Mouse (Mus musculus) G1E (cell line): ENCODE measurements around the gene Prom1. TPM values are rescaled to one million over a fixed set of nuclear protein-coding genes. Genes with fewer than 3 reads are reported as not detected.

Experiments
- ATAC-seq: 2 replicates; pipeline ENCODE4 v1.8.0; 2016; ENCODE audit warnings: mild to moderate bottlenecking; ENCODE audit not compliant: insufficient number of reproducible peaks, poor library complexity, low FRiP score, severe bottlenecking; ENCODE audit errors: extremely low read depth
- DNase-seq: peaks from one replicate; pipeline ENCODE4 v3.0.0; 2012; ENCODE audit warnings: low spot score
- H3K27me3 ChIP-seq: 2 replicates; pipeline ENCODE4 v1.6.1; 2012; ENCODE audit warnings: mild to moderate bottlenecking, low read length, inconsistent platforms; ENCODE audit not compliant: insufficient read depth
- H3K36me3 ChIP-seq: replicated peaks from 2 replicates; pipeline ENCODE3; 2012; ENCODE audit warnings: mild to moderate bottlenecking, inconsistent platforms
- H3K4me1 ChIP-seq: 2 replicates; pipeline ENCODE4 v1.6.1; 2012; ENCODE audit warnings: low read depth, low read length, inconsistent platforms, mixed read lengths; ENCODE audit not compliant: insufficient read depth
- H3K4me3 ChIP-seq: 2 replicates; pipeline ENCODE4 v1.5.1; 2012; ENCODE audit warnings: low read depth, mild to moderate bottlenecking, inconsistent platforms, low read length, moderate library complexity, mixed read lengths
- H3K9me3 ChIP-seq: replicated peaks from 2 replicates; pipeline ENCODE4 v1.6.1; 2012; ENCODE audit warnings: inconsistent platforms
- CTCF ChIP-seq: IDR thresholded peaks from 2 replicates; pipeline ENCODE4 v1.5.1; 2012; ENCODE audit warnings: low read depth, low read length, inconsistent platforms, mixed read lengths
- GATA1 ChIP-seq: IDR thresholded peaks from 2 replicates; pipeline ENCODE4 v1.6.1; 2012; ENCODE audit warnings: borderline replicate concordance, low read length, inconsistent platforms, mixed read lengths
- GATA2 ChIP-seq: IDR thresholded peaks from 2 replicates; pipeline ENCODE4 v1.6.1; 2012; ENCODE audit warnings: low read depth, low read length, inconsistent platforms, borderline replicate concordance
- POLR2AphosphoS5 ChIP-seq: IDR thresholded peaks from 2 replicates; pipeline ENCODE4 v1.6.1; 2012; ENCODE audit warnings: low read depth, low read length, inconsistent platforms; ENCODE audit not compliant: insufficient replicate concordance
- TAL1 ChIP-seq: conservative IDR thresholded peaks from 2 replicates; pipeline ENCODE4 v1.6.1; 2012; ENCODE audit warnings: low read depth, low read length, inconsistent platforms, mixed read lengths
- polyA plus RNA-seq: library from polyadenylated mRNA; stranded (reverse); fragments of >175 nt; gene quantifications from 2 replicates; pipeline ENCODE4 v1.2.3, GENCODE M21; 2012
- total RNA-seq, 2 experiments: library from RNA; stranded (forward) in 1 of 2; stranded (reverse) in 1 of 2; fragments of 200-1000 nt in 1 of 2; fragments of >200 nt in 1 of 2; fragmentation: Nextera tagmentation in 1 of 2; gene quantifications; 2 replicates each; pipeline ENCODE4 v1.2.3; 2014 to 2017

Gene Prom1
- total and polyA plus RNA-seq, 3 experiments, result 0.33 TPM; not detected in 2

GRCm38 (mm10) chr5:44103121-44103520 lies 1.3 kb upstream of the Prom1 start:
- H3K4me1 ChIP-seq, result no peaks in the 10 kb centered on the region
- DNase-seq (no peak), ATAC-seq (no peak)
- no peak overlapping the region for H3K4me3 ChIP-seq
- no peaks in the 10 kb centered on the region for H3K36me3 ChIP-seq
- H3K27me3 ChIP-seq, result peaks cover 18% of the 10 kb centered on the region
- TF ChIP-seq CTCF (no peak), GATA1 (no peak), GATA2 (no peak), POLR2AphosphoS5 (no peak), TAL1 (no peak)
- no peaks in the 10 kb centered on the region for H3K9me3 ChIP-seq

GRCm38 (mm10) chr5:44100544-44101230 lies 1.1 kb downstream of the Prom1 start:
- Histone ChIP-seq H3K9me3 (no peaks in the 10 kb centered on the region), H3K4me3 (no peak overlapping the region), H3K36me3 (no peaks in the 10 kb centered on the region), H3K27me3 (peaks cover 21% of the 10 kb centered on the region), H3K4me1 (no peaks in the 10 kb centered on the region)
- TF ChIP-seq CTCF (no peak), GATA2 (no peak), TAL1 (no peak), GATA1 (no peak), POLR2AphosphoS5 (no peak)
- DNase-seq (no peak), ATAC-seq (no peak)

- ATAC-seq, result no peak
- H3K4me1 ChIP-seq, result no peaks in the 10 kb centered on the region
- no peak for TF ChIP-seq TAL1
- no peak for TF ChIP-seq GATA1
- no peak for TF ChIP-seq CTCF
- TF ChIP-seq POLR2AphosphoS5, result no peak
- TF ChIP-seq GATA2, result no peak
- no peaks in the 10 kb centered on the region for H3K9me3 ChIP-seq
- H3K27me3 ChIP-seq, result peaks cover 21% of the 10 kb centered on the region
- H3K36me3 ChIP-seq, result no peaks in the 10 kb centered on the region
- no peak overlapping the region for H3K4me3 ChIP-seq
- no peak for DNase-seq
Observed at GRCm38 (mm10) chr5:44100187-44100543, 1.7 kb downstream of the Prom1 start.

- TF ChIP-seq CTCF, result no peak
- no peak for TF ChIP-seq GATA1
- TF ChIP-seq GATA2, result no peak
- TF ChIP-seq TAL1, result no peak
- no peak for TF ChIP-seq POLR2AphosphoS5
- ATAC-seq (no peak), DNase-seq (no peak)
- H3K9me3 ChIP-seq, result no peaks in the 10 kb centered on the region
- H3K4me3 ChIP-seq, result no peak overlapping the region
- H3K4me1 ChIP-seq, result no peaks in the 10 kb centered on the region
- no peaks in the 10 kb centered on the region for H3K36me3 ChIP-seq
- H3K27me3 ChIP-seq, result peaks cover 18% of the 10 kb centered on the region; the same call in 1 of the 2 replicates
Observed at GRCm38 (mm10) chr5:44096996-44097395, 4.8 kb downstream of the Prom1 start.

GRCm38 (mm10) chr5:44096106-44096505 lies 5.7 kb downstream of the Prom1 start:
- no peak overlapping the region for H3K4me3 ChIP-seq
- TF ChIP-seq GATA2 (no peak), POLR2AphosphoS5 (no peak), GATA1 (no peak), CTCF (no peak), TAL1 (no peak)
- H3K27me3 ChIP-seq, result peaks cover 12% of the 10 kb centered on the region; the same call in 1 of the 2 replicates
- DNase-seq (no peak), ATAC-seq (no peak)
- H3K9me3 ChIP-seq, result no peaks in the 10 kb centered on the region
- no peaks in the 10 kb centered on the region for H3K36me3 ChIP-seq
- no peaks in the 10 kb centered on the region for H3K4me1 ChIP-seq

- no peaks in the 10 kb centered on the region for H3K9me3 ChIP-seq
- no peak for DNase-seq
- TF ChIP-seq GATA2 (no peak), TAL1 (no peak), POLR2AphosphoS5 (no peak), CTCF (no peak), GATA1 (no peak)
- H3K4me1 ChIP-seq, result no peaks in the 10 kb centered on the region
- peaks cover 8% of the 10 kb centered on the region; the same call in 1 of the 2 replicates for H3K27me3 ChIP-seq
- ATAC-seq, result no peak
- no peak overlapping the region for H3K4me3 ChIP-seq
- H3K36me3 ChIP-seq, result no peaks in the 10 kb centered on the region
Observed at GRCm38 (mm10) chr5:44095697-44096096, 6.1 kb downstream of the Prom1 start.
